Comparison of ENCODE assay signal across 14 mouse cellular contexts in the genomic region with DNA sequence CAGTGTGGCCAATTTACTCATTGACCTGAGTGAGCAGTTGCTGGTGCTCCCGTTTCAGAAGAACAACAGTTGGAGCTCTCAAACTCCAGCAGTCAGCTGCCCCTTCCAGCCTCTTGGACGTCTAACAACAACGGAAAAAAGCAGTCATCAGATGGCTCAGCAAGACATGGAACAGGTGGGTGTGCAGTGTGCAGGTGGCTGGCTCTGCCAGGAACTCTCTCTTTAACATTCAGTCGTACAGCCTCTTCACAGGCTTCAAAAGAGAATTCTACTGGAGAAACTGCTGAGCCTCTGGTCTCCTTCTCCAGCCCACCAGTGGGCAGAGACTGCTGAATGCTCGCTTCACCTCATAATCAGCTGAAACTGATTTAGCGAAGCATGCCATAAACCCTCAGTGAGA. TPM values are rescaled to one million over a fixed set of nuclear protein-coding genes. Genes with fewer than 3 reads are reported as not detected.
DNase-seq lines count a peak whose midpoint lies in the region.
"Had no signal": no experiment of that assay in that cellular context is flagged by ENCODE, and none has a peak within 500 bp of the region (broad histone marks: within the 10 kb centered on the region; RNA-seq: fewer than 3 reads in every experiment).

No protein-coding gene starts in this region.

- DNase-seq in layer of hippocampus, adult 18-20 months (ENCODE audit: low spot score in 2 of 2): peak; percentile 22 to 44
- DNase-seq in layer of hippocampus, postnatal 36 days: no peak
- peak; percentile 25 for DNase-seq in right cerebral cortex, adult 18-20 months
- no peak for DNase-seq in right cerebral cortex, postnatal 4 days
- peak; percentile 46 for DNase-seq in right cerebral cortex, postnatal 25 days
- no peak for DNase-seq in thymus, postnatal 14 days
- DNase-seq: adrenal gland, postnatal 14 days; cerebellum, adult 18-20 months; cerebellum, adult 9-11 months; embryo, embryonic 11 days; gastrocnemius, adult 2 months; gastrocnemius, postnatal 25 days had no signal

RNA-seq across cellular contexts. Expression of a gene that starts 14.3 kb away (rescaled TPM):
- total RNA-seq in layer of hippocampus, adult 18-20 months (2021): 1 to 10 TPM; 2.0 to 3.1 TPM
- total RNA-seq in layer of hippocampus, postnatal 36 days (2021): 1 to 10 TPM; 2.5 to 3.9 TPM
- total RNA-seq: gastrocnemius, postnatal 25 days; heart, postnatal 25 days had no signal

RNA-seq across cellular contexts. Expression of a gene that starts 20.2 kb away (rescaled TPM):
- total RNA-seq in layer of hippocampus, adult 18-20 months (2021): 10 to 100 TPM; 22.7 to 26.4 TPM
- 10 to 100 TPM; 23.9 to 24.2 TPM for total RNA-seq in layer of hippocampus, postnatal 36 days (2021)

RNA-seq across cellular contexts. Expression of a gene that starts 49.7 kb away (rescaled TPM):
- not detected for total RNA-seq in layer of hippocampus, adult 18-20 months (2021)
- total RNA-seq in layer of hippocampus, postnatal 36 days (2021): not detected
- total RNA-seq: CH12.LX had no signal

Comparison
In these comparisons a context has a peak if more than half of its experiments do, and no peak if none do; other contexts are left out.
1. DNase-seq: peak in layer of hippocampus, adult 18-20 months (2 of 2), right cerebral cortex, adult 18-20 months (single experiment) and right cerebral cortex, postnatal 25 days (single experiment); none in layer of hippocampus, postnatal 36 days (0 of 2), right cerebral cortex, postnatal 4 days (single experiment) and thymus, postnatal 14 days (single experiment).